18 mouse cellular contexts compared by ENCODE assay signal in the genomic region with DNA sequence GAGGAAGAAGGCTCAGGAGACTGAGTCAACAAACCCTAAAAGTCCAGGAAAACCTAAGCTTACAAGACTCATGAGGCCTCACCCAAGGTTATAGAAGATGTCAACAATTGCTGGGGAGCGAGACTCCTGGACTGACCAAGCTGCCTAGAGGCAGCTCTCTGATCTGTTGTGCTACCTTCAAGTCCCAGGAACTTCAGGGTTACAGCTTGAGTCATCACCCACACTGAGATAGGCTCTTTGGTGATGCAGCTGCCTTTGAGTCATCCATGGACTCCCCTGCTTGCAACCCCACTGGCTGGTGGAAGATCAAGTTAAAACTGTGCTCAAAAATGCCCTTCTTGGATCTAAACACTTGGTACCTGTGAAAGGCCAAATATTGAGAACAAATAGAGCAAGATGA. TPM values are rescaled to one million over a fixed set of nuclear protein-coding genes. Genes with fewer than 3 reads are reported as not detected.
"Had no signal": no experiment of that assay in that cellular context is flagged by ENCODE, and none has a peak within 500 bp of the region (broad histone marks: within the 10 kb centered on the region; RNA-seq: fewer than 3 reads in every experiment).

No protein-coding gene starts in this region.

- H3K27me3 ChIP-seq: liver, embryonic 15.5 days; midbrain, embryonic 15.5 days; neural tube, embryonic 13.5 days had no signal

- H3K36me3 ChIP-seq: kidney, embryonic 15.5 days; limb, embryonic 10.5 days; liver, embryonic 15.5 days; midbrain, embryonic 15.5 days; neural tube, embryonic 13.5 days had no signal

- DNase-seq: kidney, postnatal 14 days; lung, embryonic 14.5 days; lung, postnatal 10 days; lung, postnatal 4 days; retina, postnatal 1 day; right cerebral cortex, postnatal 4 days; spleen, adult 18-20 months; thymus, postnatal 36 days had no signal

- H3K4me3 ChIP-seq: kidney, embryonic 15.5 days; limb, embryonic 10.5 days; liver, embryonic 15.5 days; midbrain, embryonic 15.5 days; neural tube, embryonic 13.5 days had no signal

RNA-seq across cellular contexts. Expression of a gene that starts 36.7 kb away (rescaled TPM):
- total RNA-seq: monocyte, adult 5-6 weeks had no signal
- polyA plus RNA-seq: kidney, embryonic 15.5 days; limb, embryonic 10.5 days; liver, embryonic 11.5 days; liver, embryonic 15.5 days; lung, embryonic 14.5 days; midbrain, embryonic 11.5 days; midbrain, embryonic 15.5 days; neural tube, embryonic 13.5 days; stomach, embryonic 14.5 days; thymus, postnatal 0 days had no signal

RNA-seq across cellular contexts. Expression of a gene that starts 53.1 kb away (rescaled TPM):
- total RNA-seq: monocyte, adult 5-6 weeks had no signal
- polyA plus RNA-seq: liver, embryonic 15.5 days; midbrain, embryonic 11.5 days had no signal
